Mouse (Mus musculus) stomach, embryonic 16.5 days (tissue): Measurements from ENCODE around the gene Cd163. TPM values are rescaled to one million over a fixed set of nuclear protein-coding genes. Genes with fewer than 3 reads are reported as not detected.

Source experiments
- ATAC-seq: fragments of 200-750 bp; cut with Nextera tagmentation; 2 replicates; pipeline ENCODE4 v1.8.0; 2017; ENCODE audit warnings: moderate number of reproducible peaks, moderate TSS enrichment; ENCODE audit not compliant: insufficient read depth, low FRiP score
- H3K27ac ChIP-seq: fragments of 300-500 bp; sonication (generic); 2 replicates; pipeline ENCODE4 v1.5.1; 2014; ENCODE audit warnings: low read length
- H3K27me3 ChIP-seq: fragments of 300-500 bp; sonication (generic); 2 replicates; pipeline ENCODE4 v1.6.1; 2014; ENCODE audit warnings: low read length, control low read depth, mixed read lengths; ENCODE audit not compliant: control insufficient read depth, insufficient read depth
- H3K36me3 ChIP-seq: fragments of 300-500 bp; sonication (generic); 2 replicates; pipeline ENCODE4 v1.6.1; 2014; ENCODE audit warnings: low read length; ENCODE audit not compliant: control insufficient read depth, insufficient read depth
- H3K4me1 ChIP-seq: fragments of 300-500 bp; sonication (generic); 2 replicates; pipeline ENCODE4 v1.6.1; 2014; ENCODE audit warnings: low read length, control low read depth, mixed read lengths; ENCODE audit not compliant: control insufficient read depth, insufficient read depth
- H3K4me2 ChIP-seq: fragments of 300-500 bp; sonication (generic); 2 replicates; pipeline ENCODE4 v1.6.1; 2014; ENCODE audit warnings: low read depth, low read length, mixed read lengths
- H3K4me3 ChIP-seq: fragments of 300-500 bp; sonication (generic); replicated peaks from 2 replicates; pipeline ENCODE4 v1.5.1; 2014; ENCODE audit warnings: mild to moderate bottlenecking, low read length
- H3K9ac ChIP-seq: fragments of 300-500 bp; sonication (generic); 2 replicates; pipeline ENCODE4 v1.6.1; 2014; ENCODE audit warnings: low read length
- H3K9me3 ChIP-seq: fragments of 300-500 bp; sonication (generic); replicated peaks from 2 replicates; pipeline ENCODE4 v1.6.1; 2016; ENCODE audit warnings: low read length, control low read depth; ENCODE audit not compliant: control insufficient read depth
- WGBS: fragments of 180-500 bp; shearing (Covaris S2); extraction: QIAGEN DNeasy Blood & Tissue Kit; methylation state at CpG from one replicate; pipeline ENCODE4 v1.1.7; 2014; 5-methylcytosine and 5-hydroxymethylcytosine counted together
- polyA plus RNA-seq: library from polyadenylated mRNA; unstranded; fragments of >200 nt; fragmentation: Nextera tagmentation; extraction: Ambion mirVana; gene quantifications from 2 replicates; pipeline ENCODE4 v1.2.1, GENCODE M21; 2015

Gene Cd163
- polyA plus RNA-seq, 1 experiment from 2014 or later = 0.89 TPM

DNA sequence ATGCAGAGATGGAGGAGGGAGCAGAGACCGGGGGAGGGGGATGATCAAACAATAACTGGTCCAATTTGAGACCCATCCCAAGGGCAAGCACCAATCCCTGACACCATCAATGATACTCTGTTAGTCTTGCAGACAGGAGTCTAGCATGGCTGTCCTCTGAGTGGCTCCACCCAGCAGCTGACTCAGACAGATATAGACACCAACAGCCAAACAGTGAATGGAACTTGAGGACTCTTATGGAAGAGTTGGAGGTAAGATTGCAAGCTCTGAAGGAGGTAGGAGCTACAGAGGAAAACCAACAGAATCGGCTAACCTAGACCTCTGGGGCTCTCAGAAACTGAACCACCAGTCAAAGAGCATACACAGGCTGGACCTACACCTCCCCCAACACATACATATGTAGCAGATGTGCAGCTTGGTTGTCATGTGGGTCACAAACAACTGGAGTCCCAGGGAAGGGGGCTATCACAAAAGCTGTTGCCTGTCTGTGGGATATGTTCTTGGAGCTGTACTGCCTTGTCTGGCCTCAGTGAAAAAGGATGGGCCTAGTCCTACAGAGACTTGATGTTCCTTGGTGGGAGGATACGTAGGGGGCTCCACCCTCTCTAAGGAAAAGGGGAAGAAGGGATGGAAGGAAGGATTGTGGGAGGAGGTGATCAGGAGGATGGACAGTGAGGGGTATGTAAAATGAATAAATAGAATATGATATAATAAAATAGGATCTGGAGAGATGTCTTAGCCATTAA lies 2.8 kb upstream of the Cd163 start:
- H3K9me3 ChIP-seq = no peaks in the 10 kb centered on the region
- no peak overlapping the region for H3K4me3 ChIP-seq
- H3K4me2 ChIP-seq = no peak overlapping the region
- H3K27me3 ChIP-seq = no peaks in the 10 kb centered on the region
- H3K36me3 ChIP-seq = no peaks in the 10 kb centered on the region
- H3K9ac ChIP-seq = no peak overlapping the region
- no peak overlapping the region for H3K27ac ChIP-seq
- 76% methylated on average over 3 of the region's 3 CpGs for WGBS
- no peak for ATAC-seq
- no peaks in the 10 kb centered on the region for H3K4me1 ChIP-seq

DNA sequence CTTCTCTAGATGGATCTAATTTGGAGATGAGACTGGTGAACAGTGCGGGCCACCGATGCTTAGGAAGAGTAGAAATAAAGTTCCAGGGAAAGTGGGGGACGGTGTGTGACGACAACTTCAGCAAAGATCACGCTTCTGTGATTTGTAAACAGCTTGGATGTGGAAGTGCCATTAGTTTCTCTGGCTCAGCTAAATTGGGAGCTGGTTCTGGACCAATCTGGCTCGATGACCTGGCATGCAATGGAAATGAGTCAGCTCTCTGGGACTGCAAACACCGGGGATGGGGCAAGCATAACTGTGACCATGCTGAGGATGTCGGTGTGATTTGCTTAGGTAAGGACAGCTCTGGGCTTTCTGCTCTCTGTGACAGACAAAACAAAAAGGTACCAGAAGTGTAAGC lies 4.5 kb downstream of the Cd163 start:
- H3K4me2 ChIP-seq = no peak overlapping the region
- H3K4me1 ChIP-seq = no peaks in the 10 kb centered on the region
- H3K27ac ChIP-seq = no peak overlapping the region
- no peaks in the 10 kb centered on the region for H3K36me3 ChIP-seq
- H3K4me3 ChIP-seq = no peak overlapping the region
- no peaks in the 10 kb centered on the region for H3K27me3 ChIP-seq
- 81% methylated on average over 8 of the region's 8 CpGs for WGBS
- H3K9me3 ChIP-seq = no peaks in the 10 kb centered on the region
- no peak overlapping the region for H3K9ac ChIP-seq
- ATAC-seq = no peak

DNA sequence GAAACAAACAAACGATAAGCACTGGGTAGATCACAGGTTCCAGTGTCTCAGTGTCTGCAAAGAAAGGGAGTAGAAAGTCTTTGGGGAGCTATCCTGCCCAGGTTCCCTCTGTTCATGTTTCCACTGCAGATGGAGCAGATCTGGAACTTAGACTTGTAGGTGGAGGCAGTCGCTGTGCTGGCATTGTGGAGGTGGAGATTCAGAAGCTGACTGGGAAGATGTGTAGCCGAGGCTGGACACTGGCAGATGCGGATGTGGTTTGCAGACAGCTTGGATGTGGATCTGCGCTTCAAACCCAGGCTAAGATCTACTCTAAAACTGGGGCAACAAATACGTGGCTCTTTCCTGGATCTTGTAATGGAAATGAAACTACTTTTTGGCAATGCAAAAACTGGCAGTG lies 7.8 kb downstream of the Cd163 start:
- Histone ChIP-seq H3K36me3 (no peaks in the 10 kb centered on the region), H3K27me3 (no peaks in the 10 kb centered on the region), H3K4me3 (no peak overlapping the region), H3K9me3 (no peaks in the 10 kb centered on the region), H3K4me2 (no peak overlapping the region), H3K4me1 (no peaks in the 10 kb centered on the region), H3K9ac (no peak overlapping the region), H3K27ac (no peak overlapping the region)
- ATAC-seq = no peak
- 84% methylated on average over 6 of the region's 6 CpGs for whole genome bisulfite sequencing

DNA sequence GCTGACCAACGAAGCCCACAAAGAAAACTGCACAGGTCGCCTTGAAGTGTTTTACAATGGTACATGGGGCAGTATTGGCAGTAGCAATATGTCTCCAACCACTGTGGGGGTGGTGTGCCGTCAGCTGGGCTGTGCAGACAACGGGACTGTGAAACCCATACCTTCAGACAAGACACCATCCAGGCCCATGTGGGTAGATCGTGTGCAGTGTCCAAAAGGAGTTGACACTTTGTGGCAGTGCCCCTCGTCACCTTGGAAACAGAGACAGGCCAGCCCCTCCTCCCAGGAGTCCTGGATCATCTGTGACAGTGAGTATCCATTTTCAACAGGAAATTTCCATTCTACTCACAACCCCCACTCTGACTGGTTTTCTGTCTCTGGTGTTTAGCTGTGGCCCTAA lies 15.9 kb downstream of the Cd163 start:
- no peaks in the 10 kb centered on the region for H3K27me3 ChIP-seq
- no peaks in the 10 kb centered on the region for H3K9me3 ChIP-seq
- no peak overlapping the region for H3K4me3 ChIP-seq
- no peak overlapping the region for H3K9ac ChIP-seq
- ATAC-seq = no peak
- no peak overlapping the region for H3K27ac ChIP-seq
- H3K36me3 ChIP-seq = no peaks in the 10 kb centered on the region
- H3K4me1 ChIP-seq = no peaks in the 10 kb centered on the region
- no peak overlapping the region for H3K4me2 ChIP-seq
- WGBS = 59% methylated on average over 6 of the region's 6 CpGs

DNA sequence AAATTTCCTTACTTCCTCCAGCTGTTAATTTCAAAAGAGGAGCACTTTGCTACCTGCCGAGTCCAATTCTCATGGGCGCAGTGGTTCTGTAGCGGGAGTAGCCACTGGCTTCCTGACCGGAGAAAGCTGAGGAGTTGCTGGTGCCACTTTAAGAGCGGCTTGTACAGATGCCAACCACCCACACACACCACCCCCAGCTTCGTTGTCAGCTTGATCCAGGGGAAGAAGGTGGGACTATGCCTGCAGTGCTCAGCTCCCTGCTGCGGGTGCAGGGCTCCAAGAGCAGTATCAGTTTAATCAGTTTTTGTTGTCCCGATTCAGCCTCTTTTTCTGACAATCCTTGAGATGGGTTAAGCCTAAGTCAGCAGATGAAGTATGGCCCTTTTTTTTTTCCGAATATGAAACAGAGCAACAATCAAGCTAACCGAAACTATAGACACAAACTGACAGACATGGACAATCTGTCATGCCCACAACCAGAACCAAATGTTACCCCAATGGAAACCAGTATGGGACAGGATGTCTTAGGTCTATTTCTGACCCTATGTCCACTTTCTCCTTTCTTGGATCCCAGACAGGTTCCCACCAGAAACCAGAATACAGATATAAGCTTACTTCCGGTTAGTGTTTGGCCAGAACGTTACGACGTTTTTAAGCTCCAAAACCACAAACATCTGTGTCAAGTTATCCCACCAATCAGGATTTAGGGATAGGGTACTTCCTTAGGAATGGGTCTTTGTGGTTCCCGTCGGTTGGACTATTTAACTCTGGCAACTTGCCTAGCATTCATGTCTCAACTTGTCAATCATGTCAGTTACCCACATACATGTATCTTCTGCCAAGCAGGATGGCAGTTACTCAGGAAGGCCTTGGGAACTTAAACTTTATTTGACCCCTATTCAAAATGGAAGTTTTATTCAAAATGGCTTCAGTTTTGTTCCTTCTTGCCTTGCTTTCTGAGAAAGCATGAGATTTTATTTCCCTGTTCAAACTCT lies 17.3 kb downstream of the Cd163 start:
- no peaks in the 10 kb centered on the region for H3K36me3 ChIP-seq
- H3K9me3 ChIP-seq = no peaks in the 10 kb centered on the region
- no peak overlapping the region for H3K4me2 ChIP-seq
- ATAC-seq = no peak
- H3K4me1 ChIP-seq = no peaks in the 10 kb centered on the region
- no peak overlapping the region for H3K27ac ChIP-seq
- H3K27me3 ChIP-seq = no peaks in the 10 kb centered on the region
- no peak overlapping the region for H3K9ac ChIP-seq
- H3K4me3 ChIP-seq = no peak overlapping the region
- WGBS = 82% methylated on average over 16 of the region's 16 CpGs

DNA sequence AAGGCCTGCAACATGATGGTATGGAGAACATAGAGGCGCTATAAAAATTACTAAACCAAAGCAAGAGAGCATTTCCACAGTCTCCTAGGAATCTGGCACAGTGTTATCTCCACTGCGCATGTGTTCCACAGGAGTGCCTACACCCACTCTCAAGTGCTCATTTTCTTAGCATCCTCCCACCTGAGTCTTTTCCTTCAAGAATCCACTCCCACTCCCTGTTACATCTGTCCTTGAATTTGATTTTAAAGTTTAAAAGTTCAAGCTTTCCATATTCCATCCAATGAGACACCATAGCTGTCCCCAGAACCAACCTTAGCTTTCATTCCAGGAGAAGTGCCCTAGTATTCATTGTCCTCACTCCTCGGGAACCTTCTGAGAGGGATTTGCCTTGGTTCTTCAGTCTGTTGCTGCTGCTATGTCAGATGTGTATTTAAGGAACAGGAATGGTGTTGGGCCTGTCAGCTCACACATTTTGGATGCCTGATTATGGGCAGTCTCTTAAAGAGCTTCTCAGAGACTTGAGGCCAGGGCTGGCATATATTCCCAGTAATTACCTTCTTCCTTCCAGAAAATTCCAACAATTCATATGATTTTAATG lies 24.0 kb downstream of the Cd163 start:
- WGBS = 89% methylated on average over 3 of the region's 3 CpGs
- H3K36me3 ChIP-seq = no peaks in the 10 kb centered on the region

DNA sequence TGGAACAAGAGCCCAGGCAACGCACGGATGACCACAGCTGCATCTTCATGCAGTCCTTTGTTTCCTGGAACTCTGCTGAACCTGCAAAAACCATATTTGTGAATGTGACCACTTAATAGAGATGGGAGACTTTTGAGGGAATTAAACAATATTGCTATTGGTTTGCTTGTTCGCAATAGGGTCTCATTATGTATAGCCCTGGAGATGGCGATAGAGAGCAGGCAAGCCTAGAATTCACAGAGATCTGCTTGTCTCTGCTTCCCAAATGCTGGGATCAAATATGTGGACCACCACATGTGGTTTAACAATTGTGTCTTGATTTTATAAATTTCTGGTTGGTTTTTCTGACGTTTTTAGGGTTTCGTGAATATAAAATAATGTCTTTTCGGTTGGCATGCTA lies 25.2 kb downstream of the Cd163 start:
- Histone ChIP-seq H3K9ac (no peak overlapping the region), H3K4me1 (no peaks in the 10 kb centered on the region), H3K27me3 (no peaks in the 10 kb centered on the region), H3K9me3 (no peaks in the 10 kb centered on the region), H3K27ac (no peak overlapping the region), H3K36me3 (no peaks in the 10 kb centered on the region), H3K4me2 (no peak overlapping the region), H3K4me3 (no peak overlapping the region)
- no peak for ATAC-seq
- 87% methylated on average over 7 of the region's 7 CpGs for WGBS

More for the DNA sequence above, 24.0 kb downstream of the Cd163 start:
- Histone ChIP-seq H3K9ac (no peak overlapping the region), H3K4me1 (no peaks in the 10 kb centered on the region), H3K9me3 (no peaks in the 10 kb centered on the region), H3K27me3 (no peaks in the 10 kb centered on the region), H3K4me3 (no peak overlapping the region), H3K4me2 (no peak overlapping the region), H3K27ac (no peak overlapping the region)
- ATAC-seq = no peak

DNA sequence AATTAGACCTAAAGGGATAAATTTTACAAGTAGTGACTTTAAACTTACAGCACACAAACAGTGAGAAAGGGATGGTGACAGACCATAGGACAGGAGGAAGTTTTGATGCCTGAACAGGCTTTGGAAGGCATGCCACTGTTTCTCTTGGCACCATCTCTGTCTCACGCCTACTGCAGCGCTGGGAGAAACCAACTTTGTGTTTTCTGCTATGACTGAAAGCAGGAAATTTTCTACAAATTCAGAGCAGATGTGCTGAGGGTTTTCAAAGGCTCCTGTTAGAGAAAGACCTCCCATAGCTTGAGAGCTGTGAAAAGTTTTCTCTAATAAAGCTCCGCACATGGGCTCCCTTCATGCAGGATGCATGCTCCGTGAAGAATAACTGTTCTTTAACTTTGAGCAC lies 40.6 kb downstream of the Cd163 start:
- Histone ChIP-seq H3K4me1 (no peaks in the 10 kb centered on the region), H3K9ac (no peak overlapping the region), H3K27me3 (no peaks in the 10 kb centered on the region), H3K9me3 (no peaks in the 10 kb centered on the region), H3K27ac (no peak overlapping the region), H3K4me2 (no peak overlapping the region), H3K4me3 (no peak overlapping the region), H3K36me3 (no peaks in the 10 kb centered on the region)
- no peak for ATAC-seq
- 83% methylated on average over 4 of the region's 4 CpGs for WGBS

DNA sequence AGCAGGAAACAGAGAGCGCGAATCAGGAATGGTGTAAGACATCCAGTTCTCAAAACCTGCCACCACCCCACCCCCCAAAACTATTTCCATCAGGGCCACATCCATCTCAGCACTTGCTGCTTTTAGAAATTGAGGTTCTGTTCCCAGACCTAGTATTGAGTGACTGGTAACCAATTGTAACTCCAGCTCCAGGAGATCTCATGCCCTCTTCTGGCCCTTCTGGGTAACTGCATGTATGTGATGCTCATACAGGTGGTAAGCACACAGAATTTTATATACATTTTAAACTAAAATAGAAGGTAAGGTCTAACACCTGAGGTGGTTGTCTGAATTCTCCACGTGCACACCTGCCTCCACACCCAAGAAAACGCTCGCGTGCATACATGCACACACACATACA lies 42.2 kb downstream of the Cd163 start:
- no peaks in the 10 kb centered on the region for H3K36me3 ChIP-seq
- H3K4me2 ChIP-seq = no peak overlapping the region
- no peak overlapping the region for H3K4me3 ChIP-seq
- WGBS = 86% methylated on average over 6 of the region's 6 CpGs
- no peak overlapping the region for H3K27ac ChIP-seq
- H3K4me1 ChIP-seq = no peaks in the 10 kb centered on the region
- H3K27me3 ChIP-seq = no peaks in the 10 kb centered on the region
- ATAC-seq = no peak
- no peak overlapping the region for H3K9ac ChIP-seq
- no peaks in the 10 kb centered on the region for H3K9me3 ChIP-seq
